Mouse (Mus musculus) bone marrow macrophage, adult 2 months (primary cell): ENCODE data around the gene Gins2. TPM values are rescaled to one million over a fixed set of nuclear protein-coding genes. Genes with fewer than 3 reads are reported as not detected.
A peak's percentile ranks its signal among the peaks of the same experiment; 100 is the strongest.

Experiments
- H3K27ac ChIP-seq: 2 replicates; pipeline ENCODE4 v1.5.1; 2012; ENCODE audit warnings: low read depth, low read length; ENCODE audit not compliant: insufficient read depth
- H3K4me1 ChIP-seq: 2 replicates; pipeline ENCODE4 v1.6.1; 2012; ENCODE audit warnings: low read length; ENCODE audit not compliant: control insufficient read depth, insufficient read depth
- H3K4me3 ChIP-seq: 2 replicates; pipeline ENCODE4 v1.5.1; 2012; ENCODE audit warnings: mild to moderate bottlenecking, low read length, moderate library complexity; ENCODE audit not compliant: insufficient read depth
- CTCF ChIP-seq: IDR thresholded peaks from 2 replicates; pipeline ENCODE4 v1.5.1; 2012; ENCODE audit warnings: low read depth, mild to moderate bottlenecking, low read length, moderate library complexity
- POLR2A ChIP-seq: IDR thresholded peaks from 2 replicates; pipeline ENCODE4 v1.6.1; 2012; ENCODE audit warnings: mild to moderate bottlenecking, low read depth, low read length, borderline replicate concordance
- polyA plus RNA-seq: library from polyadenylated mRNA; stranded (reverse); fragments of >200 nt; gene quantifications from 2 replicates; pipeline ENCODE4 v1.2.4, GENCODE M21; 2012; ENCODE audit not compliant: missing spikeins, insufficient read depth, insufficient read length

The Gins2 gene
- polyA plus RNA-seq = 16.7 and 23.1 TPM in 2 replicates

- TF ChIP-seq POLR2A = no peak
- no peak for TF ChIP-seq CTCF
- Histone ChIP-seq H3K27ac (0 out of 2 replicates have a peak within 1 kb of the TSS, but pooled peaks have one; percentile 19), H3K4me3 (peak within 1 kb of the TSS; percentile 82), H3K4me1 (peaks cover 2% of the 10 kb centered on the region; the same call in 1 of the 2 replicates)
Observed at GRCm38 (mm10) chr8:120588908-120589771, at the start of gene Gins2. Gene Gins2 (minus strand): TSS chr8:120589304.

- TF ChIP-seq POLR2A (no peak), CTCF (no peak)
Observed at GRCm38 (mm10) chr8:120634329-120634839, 45.3 kb upstream of the Gins2 start.

GRCm38 (mm10) chr8:120633665-120634271 lies 44.7 kb upstream of the Gins2 start:
- TF ChIP-seq CTCF (no peak), POLR2A (no peak)
- H3K4me1 ChIP-seq = peaks cover 3% of the 10 kb centered on the region; the same call in 1 of the 2 replicates
- H3K4me3 ChIP-seq = peak overlapping the region; percentile 79
- H3K27ac ChIP-seq = no peak overlapping the region

More at GRCm38 (mm10) chr8:120634329-120634839, 45.3 kb upstream of the Gins2 start:
- Histone ChIP-seq H3K4me1 (peaks cover 3% of the 10 kb centered on the region; the same call in 1 of the 2 replicates), H3K27ac (no peak overlapping the region), H3K4me3 (peak overlapping the region; percentile 79)

- no peak for TF ChIP-seq CTCF
- TF ChIP-seq POLR2A = no peak
- peak overlapping the region; percentile 79; the same call in 1 of the 2 replicates for H3K4me3 ChIP-seq
- peaks cover 3% of the 10 kb centered on the region; the same call in 1 of the 2 replicates for H3K4me1 ChIP-seq
- no peak overlapping the region for H3K27ac ChIP-seq
Observed at GRCm38 (mm10) chr8:120632969-120633664, 44.0 kb upstream of the Gins2 start.

- no peak overlapping the region for H3K27ac ChIP-seq
- no peak overlapping the region for H3K4me3 ChIP-seq
- no peak for TF ChIP-seq CTCF
- TF ChIP-seq POLR2A = no peak
- H3K4me1 ChIP-seq = peaks cover 3% of the 10 kb centered on the region; the same call in 1 of the 2 replicates
Observed at GRCm38 (mm10) chr8:120631441-120632375, 42.6 kb upstream of the Gins2 start.

- no peak overlapping the region for H3K4me3 ChIP-seq
- no peak for TF ChIP-seq CTCF
- no peak for TF ChIP-seq POLR2A
- peaks cover 3% of the 10 kb centered on the region; the same call in 1 of the 2 replicates for H3K4me1 ChIP-seq
- H3K27ac ChIP-seq = no peak overlapping the region
Observed at GRCm38 (mm10) chr8:120630848-120631247, 41.7 kb upstream of the Gins2 start.

GRCm38 (mm10) chr8:120630031-120630430 lies 40.9 kb upstream of the Gins2 start:
- Histone ChIP-seq H3K4me3 (no peak overlapping the region), H3K4me1 (peaks cover 3% of the 10 kb centered on the region; the same call in 1 of the 2 replicates), H3K27ac (no peak overlapping the region)
- TF ChIP-seq POLR2A (no peak), CTCF (no peak)

GRCm38 (mm10) chr8:120627298-120627697 lies 38.2 kb upstream of the Gins2 start:
- Histone ChIP-seq H3K4me1 (no peaks in the 10 kb centered on the region), H3K4me3 (no peak overlapping the region), H3K27ac (no peak overlapping the region)
- no peak for TF ChIP-seq POLR2A
- no peak for TF ChIP-seq CTCF
